Mouse (Mus musculus) limb, embryonic 12.5 days (tissue): ENCODE measurements around the gene Usp39. TPM values are rescaled to one million over a fixed set of nuclear protein-coding genes. Genes with fewer than 3 reads are reported as not detected.

ENCODE experiments used
- ATAC-seq: fragments of 200-750 bp; cut with Nextera tagmentation; 2 replicates; pipeline ENCODE4 v1.8.0; 2017; ENCODE audit warnings: low read depth, moderate TSS enrichment; ENCODE audit not compliant: insufficient number of reproducible peaks, insufficient read depth, low FRiP score, low TSS enrichment
- H3K27ac ChIP-seq: fragments of 300-500 bp; sonication (generic); 2 replicates; pipeline ENCODE4 v1.5.1; 2016; ENCODE audit warnings: mild to moderate bottlenecking, moderate library complexity
- H3K27me3 ChIP-seq: fragments of 300-500 bp; sonication (generic); 2 replicates; pipeline ENCODE4 v1.6.1; 2016; ENCODE audit warnings: mild to moderate bottlenecking, moderate library complexity
- H3K36me3 ChIP-seq: fragments of 300-500 bp; sonication (generic); 2 replicates; pipeline ENCODE4 v1.6.1; 2016; ENCODE audit warnings: mild to moderate bottlenecking, moderate library complexity
- H3K4me1 ChIP-seq: fragments of 300-500 bp; sonication (generic); replicated peaks from 2 replicates; pipeline ENCODE4 v1.6.1; 2016
- H3K4me2 ChIP-seq: fragments of 300-500 bp; sonication (generic); 2 replicates; pipeline ENCODE4 v1.6.1; 2016; ENCODE audit warnings: mild to moderate bottlenecking, moderate library complexity
- H3K4me3 ChIP-seq: fragments of 300-500 bp; sonication (generic); replicated peaks from 2 replicates; pipeline ENCODE4 v1.5.1; 2016; ENCODE audit warnings: mild to moderate bottlenecking
- H3K9ac ChIP-seq: fragments of 300-500 bp; sonication (generic); replicated peaks from 2 replicates; pipeline ENCODE4 v1.6.1; 2016; ENCODE audit warnings: mild to moderate bottlenecking, moderate library complexity
- H3K9me3 ChIP-seq: fragments of 300-500 bp; sonication (generic); 2 replicates; pipeline ENCODE4 v1.6.1; 2016; ENCODE audit warnings: mild to moderate bottlenecking, moderate library complexity
- WGBS: fragments of 180-500 bp; shearing (Covaris S2); methylation state at CpG from one replicate; pipeline ENCODE4 v1.1.7; 2016; 5-methylcytosine and 5-hydroxymethylcytosine counted together
- polyA plus RNA-seq: library from polyadenylated mRNA; unstranded; fragments of >200 nt; fragmentation: Nextera tagmentation; extraction: Ambion mirVana; gene quantifications from 2 replicates; pipeline ENCODE4 v1.2.1, GENCODE M21; 2016

The Usp39 gene
- polyA plus RNA-seq, 1 experiment from 2014 or later = 71.3 TPM

DNA sequence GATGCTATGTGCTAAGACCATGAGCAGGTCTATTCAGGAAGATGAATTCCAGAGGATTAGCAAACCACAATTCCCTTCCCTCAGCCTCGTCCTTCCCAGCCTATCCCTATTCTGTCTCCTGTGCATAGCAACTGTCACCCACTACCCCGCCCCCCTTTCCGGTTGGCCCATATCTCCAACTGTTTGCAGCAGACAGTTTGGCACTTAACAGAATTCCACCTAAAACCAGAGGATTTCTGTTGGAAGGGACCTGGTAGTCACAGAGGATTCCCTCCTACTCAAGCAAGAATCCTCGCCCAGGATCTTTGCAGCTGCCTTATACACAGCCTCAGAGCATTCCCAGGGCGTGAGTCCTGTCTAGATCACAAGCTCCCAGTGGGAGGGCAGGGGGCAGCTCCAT, 26.2 kb upstream of the Usp39 start:
- H3K4me3 ChIP-seq = no peak overlapping the region
- H3K4me2 ChIP-seq = no peak overlapping the region
- no peaks in the 10 kb centered on the region for H3K36me3 ChIP-seq
- 0 out of 2 replicates have a peak overlapping the region, but pooled peaks have one; percentile 18 for H3K27ac ChIP-seq
- H3K4me1 ChIP-seq = peaks cover 6% of the 10 kb centered on the region; the same call in 1 of the 2 replicates
- no peaks in the 10 kb centered on the region for H3K27me3 ChIP-seq
- no peaks in the 10 kb centered on the region for H3K9me3 ChIP-seq
- no peak overlapping the region for H3K9ac ChIP-seq
- no peak for ATAC-seq
- 47% methylated on average over 5 of the region's 5 CpGs for WGBS

DNA sequence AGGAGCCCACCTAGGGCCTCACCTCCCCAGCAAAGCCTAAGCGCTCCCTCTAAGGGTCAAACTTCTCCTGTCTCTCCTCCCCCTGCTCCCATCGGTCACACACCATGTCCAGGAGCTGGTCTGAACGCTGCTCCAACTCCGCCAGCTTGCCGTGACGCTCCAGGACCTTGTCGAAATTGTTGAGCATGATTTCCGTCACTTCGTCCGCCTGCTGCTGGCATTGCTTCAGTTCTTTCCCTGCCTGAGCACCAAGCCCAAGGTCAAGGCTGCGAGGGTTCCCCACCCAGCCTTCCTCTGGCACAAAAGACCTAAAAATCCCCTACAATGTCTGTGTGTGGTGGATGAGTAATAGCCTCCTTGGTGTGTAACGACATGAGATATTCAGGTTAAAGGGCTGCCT, 25.1 kb upstream of the Usp39 start:
- no peak overlapping the region for H3K4me2 ChIP-seq
- no peak overlapping the region for H3K4me3 ChIP-seq
- H3K9ac ChIP-seq = no peak overlapping the region
- no peaks in the 10 kb centered on the region for H3K9me3 ChIP-seq
- WGBS = 81% methylated on average over 12 of the region's 12 CpGs
- H3K27ac ChIP-seq = no peak overlapping the region
- H3K4me1 ChIP-seq = peaks cover 6% of the 10 kb centered on the region; the same call in 1 of the 2 replicates
- H3K27me3 ChIP-seq = no peaks in the 10 kb centered on the region
- no peak for ATAC-seq
- no peaks in the 10 kb centered on the region for H3K36me3 ChIP-seq

DNA sequence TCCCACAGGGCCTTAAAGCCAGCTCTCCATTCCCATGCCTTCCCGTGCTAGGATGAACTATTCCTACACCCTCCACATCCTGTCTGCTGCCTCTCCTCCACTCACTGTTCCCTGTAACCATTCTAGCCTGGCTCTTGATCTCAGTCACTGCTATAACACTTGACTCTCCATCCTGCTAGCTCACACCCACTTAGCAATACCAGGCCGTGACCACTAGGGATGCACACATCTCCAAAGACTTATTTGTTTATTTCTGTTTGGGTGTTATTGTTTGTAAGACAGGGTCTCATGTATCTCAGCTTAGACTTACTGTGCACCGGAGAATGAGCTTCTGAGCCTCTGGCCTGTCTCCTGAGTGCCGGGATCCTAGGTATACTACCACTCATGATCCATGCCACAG, 24.6 kb upstream of the Usp39 start:
- H3K4me2 ChIP-seq = no peak overlapping the region
- H3K36me3 ChIP-seq = no peaks in the 10 kb centered on the region
- no peak overlapping the region for H3K4me3 ChIP-seq
- H3K9ac ChIP-seq = no peak overlapping the region
- no peak for ATAC-seq
- no peaks in the 10 kb centered on the region for H3K9me3 ChIP-seq
- H3K27me3 ChIP-seq = no peaks in the 10 kb centered on the region
- 75% methylated on average over 4 of the region's 4 CpGs for WGBS
- no peak overlapping the region for H3K27ac ChIP-seq
- H3K4me1 ChIP-seq = peaks cover 6% of the 10 kb centered on the region; the same call in 1 of the 2 replicates

DNA sequence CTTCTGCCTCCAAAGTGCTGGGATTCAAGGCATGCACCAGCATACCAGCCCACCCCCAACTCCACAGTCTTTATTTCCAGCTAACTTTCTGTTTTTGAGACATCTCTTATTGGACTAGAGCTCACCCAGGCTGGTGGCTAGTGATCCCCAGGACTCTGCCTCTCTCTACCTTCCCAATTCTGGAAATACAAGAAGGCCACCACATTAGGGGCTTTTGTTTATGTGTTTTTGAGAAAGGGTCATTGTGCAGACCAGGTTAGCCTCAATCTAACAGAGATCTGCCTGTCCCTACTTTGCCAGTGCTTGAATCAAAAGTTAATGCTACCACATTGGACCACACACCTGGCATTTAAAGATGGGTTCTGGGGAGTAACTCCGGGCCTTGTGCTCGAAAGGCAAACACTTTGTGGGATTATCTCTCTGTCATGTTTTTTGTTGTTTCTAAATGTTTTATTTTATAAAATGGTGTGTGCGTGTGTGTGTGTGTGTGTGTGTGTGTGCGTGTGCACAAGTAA, 22.5 kb upstream of the Usp39 start:
- Histone ChIP-seq H3K4me3 (no peak overlapping the region), H3K4me1 (peaks cover 6% of the 10 kb centered on the region; the same call in 1 of the 2 replicates), H3K9me3 (no peaks in the 10 kb centered on the region), H3K9ac (no peak overlapping the region), H3K36me3 (no peaks in the 10 kb centered on the region), H3K27ac (no peak overlapping the region), H3K4me2 (no peak overlapping the region), H3K27me3 (no peaks in the 10 kb centered on the region)
- WGBS = 75% methylated on average over 4 of the region's 4 CpGs
- no peak for ATAC-seq

DNA sequence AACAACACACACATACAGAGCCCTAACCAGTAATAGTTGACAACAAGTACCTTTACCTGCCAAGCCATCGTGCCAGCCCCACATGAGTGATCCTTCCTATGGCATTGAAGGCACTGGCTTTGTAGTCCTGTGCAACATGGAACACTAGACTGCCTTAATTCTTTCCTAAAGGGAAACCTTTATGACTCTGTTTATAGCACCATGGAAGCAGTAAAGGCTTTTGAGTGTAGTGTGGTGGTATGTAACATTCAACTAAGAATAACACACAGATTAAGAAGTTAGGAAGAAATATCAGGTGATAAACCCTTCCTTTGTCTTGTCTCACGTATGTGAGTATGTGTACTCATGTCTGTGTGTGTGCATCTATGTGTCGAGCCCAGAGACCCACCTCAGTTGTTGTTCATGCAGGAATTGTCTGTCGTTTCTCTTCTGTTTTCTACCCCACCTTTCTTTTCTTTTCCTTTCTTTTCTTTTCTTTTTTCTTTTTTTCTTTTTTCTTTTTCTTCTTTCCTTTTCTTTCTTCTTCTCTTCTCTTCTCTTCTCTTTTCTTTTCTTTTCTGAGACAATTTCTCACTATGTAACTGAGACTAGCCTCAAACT, 22.0 kb upstream of the Usp39 start, which contains the start of gene Rnf181:
Gene Rnf181, minus strand, starts transcription at position 113 of the 600 bp plus-strand sequence.
- Histone ChIP-seq H3K9ac (no peak within 1 kb of the TSS), H3K4me2 (no peak within 1 kb of the TSS), H3K9me3 (no peaks in the 10 kb centered on the region), H3K27me3 (no peaks in the 10 kb centered on the region), H3K4me3 (no peak within 1 kb of the TSS), H3K36me3 (no peaks in the 10 kb centered on the region), H3K4me1 (peaks cover 6% of the 10 kb centered on the region; the same call in 1 of the 2 replicates), H3K27ac (no peak within 1 kb of the TSS)
- 75% methylated on average over 4 of the region's 4 CpGs for WGBS
- ATAC-seq = no peak

DNA sequence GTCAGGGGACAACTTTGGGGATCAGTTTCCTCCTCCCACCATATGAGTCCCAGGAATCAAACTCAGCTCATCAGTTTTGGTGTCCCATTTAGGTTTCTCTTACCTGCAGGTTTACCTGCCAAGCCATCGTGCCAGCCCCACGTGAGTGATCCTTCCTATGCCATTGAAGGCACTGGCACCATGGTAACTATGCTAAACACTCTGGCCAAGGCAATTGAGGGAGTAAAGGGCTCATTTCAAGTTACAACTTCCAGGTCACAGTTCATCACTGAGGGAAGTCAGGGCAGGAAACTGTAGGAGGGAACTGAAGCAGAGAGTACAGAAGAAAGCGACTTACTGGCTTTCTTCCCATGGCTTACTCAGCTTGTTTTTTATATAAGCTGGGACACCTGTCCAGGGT, 21.3 kb upstream of the Usp39 start:
- H3K4me1 ChIP-seq = peaks cover 7% of the 10 kb centered on the region
- WGBS = 71% methylated on average over 3 of the region's 3 CpGs
- H3K4me2 ChIP-seq = no peak overlapping the region
- no peak overlapping the region for H3K4me3 ChIP-seq
- H3K27me3 ChIP-seq = no peaks in the 10 kb centered on the region
- H3K9me3 ChIP-seq = no peaks in the 10 kb centered on the region
- no peak for ATAC-seq
- no peak overlapping the region for H3K9ac ChIP-seq
- no peaks in the 10 kb centered on the region for H3K36me3 ChIP-seq
- no peak overlapping the region for H3K27ac ChIP-seq

DNA sequence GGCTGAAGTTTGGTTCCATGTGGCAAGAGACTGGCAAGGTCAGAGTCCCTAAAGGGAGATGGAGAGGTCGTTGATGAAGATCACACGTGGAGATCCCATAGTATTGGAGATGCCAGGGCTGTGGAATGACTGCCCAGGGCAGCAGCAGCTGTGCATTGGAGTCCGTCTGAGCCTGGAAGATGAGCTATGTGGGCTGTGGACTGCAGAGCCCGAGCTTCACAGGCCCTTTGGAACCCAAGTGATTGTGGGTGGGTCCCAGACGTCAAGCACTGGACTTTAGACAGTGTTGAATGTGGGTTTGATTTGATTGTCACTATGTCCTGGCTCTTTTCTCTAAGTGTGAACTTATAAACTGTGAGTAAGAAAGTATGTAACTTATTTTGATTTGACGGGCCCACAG, 20.0 kb upstream of the Usp39 start:
- H3K9me3 ChIP-seq = no peaks in the 10 kb centered on the region
- peaks cover 8% of the 10 kb centered on the region for H3K36me3 ChIP-seq
- H3K4me1 ChIP-seq = peaks cover 9% of the 10 kb centered on the region
- ATAC-seq = no peak
- H3K4me2 ChIP-seq = no peak overlapping the region
- H3K27ac ChIP-seq = no peak overlapping the region
- H3K9ac ChIP-seq = no peak overlapping the region
- 71% methylated on average over 6 of the region's 6 CpGs for WGBS
- H3K27me3 ChIP-seq = no peaks in the 10 kb centered on the region
- H3K4me3 ChIP-seq = no peak overlapping the region

DNA sequence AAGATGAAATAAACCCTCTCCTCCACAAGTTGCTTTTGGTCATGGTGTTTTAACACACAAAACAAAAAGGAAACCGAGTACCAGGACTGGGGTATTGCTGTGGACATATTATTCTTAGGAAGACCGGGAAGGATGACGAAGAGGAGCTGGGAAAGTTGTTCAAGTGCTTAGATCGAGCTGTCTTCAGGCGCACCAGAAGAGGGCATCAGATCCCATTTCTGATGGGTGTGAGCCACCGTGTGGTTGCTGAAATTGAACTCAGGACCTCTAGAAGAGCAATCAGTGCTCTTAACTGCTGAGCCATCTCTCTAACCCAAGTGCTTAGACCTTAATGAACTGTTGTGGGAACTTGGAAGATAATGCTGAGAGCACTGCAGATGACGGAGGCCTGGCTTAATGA, 19.0 kb upstream of the Usp39 start:
- no peak overlapping the region for H3K9ac ChIP-seq
- WGBS = 46% methylated on average over 7 of the region's 7 CpGs

DNA sequence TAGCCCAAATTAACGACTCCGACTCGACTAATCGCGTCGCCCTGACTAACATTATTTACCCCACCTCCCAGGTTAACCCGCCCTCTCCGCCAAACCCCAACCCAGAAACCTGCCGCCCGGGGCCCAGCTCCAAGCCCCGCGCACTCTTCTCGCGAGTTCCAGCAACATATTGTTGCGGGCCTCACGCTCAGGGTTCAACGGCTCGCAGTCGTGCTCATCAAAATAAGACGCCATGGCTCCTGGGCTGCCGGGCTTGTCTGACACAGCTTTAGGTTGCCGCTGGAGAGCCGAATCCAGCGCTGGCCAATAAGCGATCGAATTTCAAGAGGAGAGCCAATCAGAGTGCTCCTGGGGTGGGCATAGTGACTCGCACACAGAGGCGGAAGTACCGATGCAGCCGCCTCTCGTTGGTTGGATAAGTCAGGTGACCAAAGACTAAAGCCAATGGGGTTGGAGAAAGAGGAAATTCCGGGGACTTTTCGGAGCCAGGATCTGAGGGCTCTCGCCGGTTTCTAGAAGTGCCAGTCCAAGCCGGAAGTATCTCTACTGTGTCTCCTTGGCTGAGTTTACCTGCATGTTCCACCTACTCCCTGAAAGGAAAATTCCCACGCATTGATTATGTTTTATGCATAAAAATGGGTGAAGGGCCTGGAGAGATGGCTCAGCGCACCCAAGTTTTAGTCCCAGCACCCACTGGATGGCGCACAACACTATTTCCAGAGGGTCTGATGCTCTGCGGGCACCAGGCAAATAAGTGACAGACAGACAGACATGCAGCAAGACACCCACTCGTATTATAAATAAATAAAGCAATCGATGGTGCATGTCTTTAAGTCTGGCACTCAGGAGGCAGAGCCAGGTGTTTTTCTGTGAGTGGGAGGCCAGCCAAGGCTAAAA, 17.4 kb upstream of the Usp39 start:
- no peaks in the 10 kb centered on the region for H3K27me3 ChIP-seq
- H3K4me2 ChIP-seq = peak overlapping the region; percentile 85
- no peaks in the 10 kb centered on the region for H3K9me3 ChIP-seq
- peaks cover 33% of the 10 kb centered on the region for H3K36me3 ChIP-seq
- peak overlapping the region; percentile 78 for H3K4me3 ChIP-seq
- peak; percentile 98 for ATAC-seq
- under 1% methylated on average over 42 of the region's 42 CpGs for WGBS
- H3K4me1 ChIP-seq = peaks cover 9% of the 10 kb centered on the region
- peak overlapping the region; percentile 64 for H3K9ac ChIP-seq
- H3K27ac ChIP-seq = peak overlapping the region; percentile 82

More for the DNA sequence above, 19.0 kb upstream of the Usp39 start:
- ATAC-seq = no peak
- Histone ChIP-seq H3K4me2 (no peak overlapping the region), H3K27ac (no peak overlapping the region), H3K36me3 (peaks cover 18% of the 10 kb centered on the region), H3K27me3 (no peaks in the 10 kb centered on the region), H3K9me3 (no peaks in the 10 kb centered on the region), H3K4me3 (no peak overlapping the region), H3K4me1 (peaks cover 9% of the 10 kb centered on the region)

DNA sequence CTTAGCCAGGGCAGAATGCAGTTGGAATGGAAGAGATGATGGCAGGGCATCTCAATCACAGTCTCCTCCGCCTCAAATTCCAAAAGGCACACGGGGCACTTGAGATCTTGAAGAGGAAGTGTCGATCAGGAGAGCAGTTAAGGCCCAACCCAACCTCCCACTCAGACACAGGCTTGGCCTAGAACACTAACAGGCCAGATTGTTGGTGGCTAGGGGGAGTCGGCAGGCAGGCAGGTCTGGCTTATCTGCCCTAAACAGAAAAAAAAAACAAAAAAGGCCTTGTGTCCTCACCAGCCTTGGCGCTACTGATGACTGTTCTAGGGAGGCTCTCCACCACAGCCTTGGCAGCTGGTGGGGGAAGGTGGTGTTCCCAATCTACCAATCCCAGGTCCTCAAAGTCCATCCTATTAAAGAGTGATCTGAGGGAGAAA, 16.2 kb upstream of the Usp39 start:
- no peaks in the 10 kb centered on the region; the same call in 1 of the 2 replicates for H3K27me3 ChIP-seq
- no peaks in the 10 kb centered on the region for H3K9me3 ChIP-seq
- ATAC-seq = no peak
- H3K36me3 ChIP-seq = peaks cover 33% of the 10 kb centered on the region
- 0 out of 2 replicates have a peak overlapping the region, but pooled peaks have one; percentile 18 for H3K9ac ChIP-seq
- H3K27ac ChIP-seq = no peak overlapping the region
- WGBS = 69% methylated on average over 5 of the region's 5 CpGs
- H3K4me2 ChIP-seq = peak overlapping the region; percentile 85
- peaks cover 12% of the 10 kb centered on the region for H3K4me1 ChIP-seq
- H3K4me3 ChIP-seq = peak overlapping the region; percentile 78

DNA sequence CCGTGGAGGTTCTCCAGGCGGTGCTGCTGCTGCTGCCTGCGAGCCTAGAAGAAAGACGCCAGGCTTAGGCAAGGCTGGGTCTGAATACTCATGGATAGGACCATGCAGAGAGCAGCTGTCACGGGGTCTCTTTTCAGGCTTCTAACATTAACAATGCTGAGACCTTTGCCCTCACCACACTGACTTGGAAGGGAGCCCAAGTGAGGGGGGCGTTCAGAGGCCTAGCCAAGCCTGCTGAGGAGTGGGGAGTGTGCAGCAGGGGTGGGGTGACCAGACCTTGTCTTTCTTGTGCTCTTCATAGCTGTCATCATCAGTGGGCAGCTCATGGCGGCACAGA, 15.6 kb upstream of the Usp39 start:
- 84% methylated on average over 7 of the region's 7 CpGs for WGBS
- peaks cover 33% of the 10 kb centered on the region for H3K36me3 ChIP-seq
- H3K27me3 ChIP-seq = no peaks in the 10 kb centered on the region; the same call in 1 of the 2 replicates
- no peak overlapping the region for H3K4me3 ChIP-seq
- peaks cover 16% of the 10 kb centered on the region for H3K4me1 ChIP-seq
- ATAC-seq = no peak
- H3K4me2 ChIP-seq = no peak overlapping the region
- H3K9me3 ChIP-seq = no peaks in the 10 kb centered on the region
- no peak overlapping the region for H3K9ac ChIP-seq
- no peak overlapping the region for H3K27ac ChIP-seq
